Mouse (Mus musculus): Measurements from ENCODE around the gene Gm10097. TPM values are rescaled to one million over a fixed set of nuclear protein-coding genes. Genes with fewer than 3 reads are reported as not detected.

The Gm10097 gene
- polyA plus RNA-seq, 1 experiment from 2014 or later: 0.16 TPM

DNA sequence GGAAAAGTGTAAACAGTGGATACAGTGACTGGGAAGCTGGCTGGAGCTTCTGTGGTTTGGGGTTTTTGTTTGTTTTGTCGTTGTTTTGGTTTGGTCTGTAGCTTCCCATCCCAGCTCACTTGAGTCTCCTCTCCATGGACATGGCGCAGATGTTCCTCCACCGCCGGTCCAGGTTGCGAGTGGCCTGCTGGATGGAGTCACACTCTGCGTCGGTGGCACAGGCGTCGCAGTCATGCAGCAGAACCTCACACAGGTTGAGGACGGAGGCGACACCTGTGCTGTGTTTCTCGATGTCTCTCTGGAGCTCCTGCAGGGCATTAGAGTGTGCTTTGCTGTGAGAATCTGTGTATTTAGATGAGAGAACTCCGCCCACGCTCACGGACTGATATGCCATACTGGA lies 11.3 kb upstream of the Gm10097 start:
- H3K4me3 ChIP-seq: no peak overlapping the region
- H3K27me3 ChIP-seq (ENCODE audit: insufficient read depth, poor library complexity, severe bottlenecking): no peaks in the 10 kb centered on the region

GRCm38 (mm10) chr10:5058876-5059275 lies 10.1 kb upstream of the Gm10097 start:
- WGBS: 87% methylated on average over 2 of the region's 2 CpGs
- DNase-seq (ENCODE audit: low spot score): no peak

More for the DNA sequence above, 11.3 kb upstream of the Gm10097 start:
- no peaks in the 10 kb centered on the region for H3K9me3 ChIP-seq
- H3K4me1 ChIP-seq (replicated peaks): peaks cover 10% of the 10 kb centered on the region
- H3K36me3 ChIP-seq: no peaks in the 10 kb centered on the region
- no peak overlapping the region for H3K27ac ChIP-seq
- no peak for DNase-seq (ENCODE audit: low spot score)
- 94% methylated on average over 15 of the region's 15 CpGs for WGBS

DNA sequence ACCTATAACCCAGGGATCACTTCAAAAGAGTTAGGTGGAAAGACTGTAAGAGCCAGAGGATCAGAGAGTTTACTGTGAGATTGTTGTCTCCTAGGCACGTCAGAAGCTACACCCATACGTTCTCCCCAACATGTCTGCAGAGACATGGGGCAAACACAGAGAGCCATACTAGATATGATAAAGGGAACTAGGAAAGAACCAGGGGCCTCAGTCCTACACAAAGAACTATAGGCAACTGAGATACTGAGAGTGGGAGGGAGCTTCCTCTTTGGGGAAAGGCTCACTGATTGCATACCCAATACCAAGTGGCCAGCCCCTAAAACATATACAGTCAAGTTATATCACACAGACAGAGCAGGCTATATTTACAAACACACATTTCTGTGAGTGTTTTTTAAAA lies 9.0 kb upstream of the Gm10097 start:
- Histone ChIP-seq H3K27ac (no peak overlapping the region), H3K9me3 (no peaks in the 10 kb centered on the region), H3K4me1 (replicated peaks) (peaks cover 10% of the 10 kb centered on the region), H3K27me3 (ENCODE audit: insufficient read depth, poor library complexity, severe bottlenecking) (no peaks in the 10 kb centered on the region), H3K36me3 (no peaks in the 10 kb centered on the region), H3K4me3 (no peak overlapping the region)
- WGBS: 85% methylated on average over 2 of the region's 2 CpGs
- no peak for DNase-seq (ENCODE audit: low spot score)

More at GRCm38 (mm10) chr10:5058876-5059275, 10.1 kb upstream of the Gm10097 start:
- no peak overlapping the region for H3K27ac ChIP-seq
- H3K4me1 ChIP-seq (replicated peaks): peaks cover 10% of the 10 kb centered on the region
- H3K4me3 ChIP-seq: no peak overlapping the region
- no peaks in the 10 kb centered on the region for H3K9me3 ChIP-seq
- no peaks in the 10 kb centered on the region for H3K27me3 ChIP-seq (ENCODE audit: insufficient read depth, poor library complexity, severe bottlenecking)
- H3K36me3 ChIP-seq: no peaks in the 10 kb centered on the region

DNA sequence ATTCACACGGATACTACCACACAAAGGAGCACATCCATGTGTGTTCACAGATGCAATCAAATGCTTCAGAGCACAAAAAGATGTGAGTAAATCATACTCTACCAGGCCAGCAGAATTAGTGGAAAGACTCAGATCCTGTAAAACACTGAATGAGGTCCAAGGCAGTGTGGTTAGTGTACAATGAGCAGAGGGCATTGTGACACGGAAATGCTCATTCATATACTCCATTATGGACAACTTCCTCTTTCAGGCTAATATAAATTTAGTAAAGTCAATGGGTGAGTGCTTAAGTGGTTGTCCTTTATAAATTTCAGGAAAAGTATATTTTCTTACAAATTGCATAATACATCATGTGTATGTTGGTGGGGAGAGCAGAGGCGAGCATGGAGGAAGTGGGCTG lies 1.9 kb upstream of the Gm10097 start:
- H3K27me3 ChIP-seq (ENCODE audit: insufficient read depth, poor library complexity, severe bottlenecking): no peaks in the 10 kb centered on the region
- H3K4me1 ChIP-seq (replicated peaks): no peaks in the 10 kb centered on the region
- 94% methylated on average over 3 of the region's 3 CpGs for WGBS
- no peaks in the 10 kb centered on the region for H3K9me3 ChIP-seq
- H3K36me3 ChIP-seq: no peaks in the 10 kb centered on the region
- no peak overlapping the region for H3K4me3 ChIP-seq
- no peak overlapping the region for H3K27ac ChIP-seq
- DNase-seq (ENCODE audit: low spot score): no peak

- WGBS: 89% methylated on average over 11 of the region's 11 CpGs
- Histone ChIP-seq H3K4me3 (no peak overlapping the region), H3K9me3 (no peaks in the 10 kb centered on the region), H3K36me3 (no peaks in the 10 kb centered on the region), H3K4me1 (replicated peaks) (no peaks in the 10 kb centered on the region), H3K27ac (no peak overlapping the region), H3K27me3 (ENCODE audit: insufficient read depth, poor library complexity, severe bottlenecking) (no peaks in the 10 kb centered on the region)
- no peak for DNase-seq (ENCODE audit: low spot score)
Measured at GRCm38 (mm10) chr10:5070168-5070940, 1.4 kb downstream of the Gm10097 start.

DNA sequence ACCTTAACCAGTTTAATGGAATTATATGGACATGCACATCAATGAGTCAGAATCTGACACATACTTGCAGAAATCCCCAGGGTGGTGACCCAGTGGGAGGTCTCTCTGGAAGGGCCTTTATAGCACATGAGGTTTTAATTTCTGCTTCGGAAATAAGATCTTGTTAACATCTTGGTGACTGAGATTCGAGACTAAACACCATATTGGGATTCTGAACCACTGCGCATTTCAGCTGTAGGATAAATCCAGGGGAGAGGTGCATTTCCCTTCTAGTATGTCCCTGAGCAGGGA lies 1.9 kb downstream of the Gm10097 start:
- no peaks in the 10 kb centered on the region for H3K27me3 ChIP-seq (ENCODE audit: insufficient read depth, poor library complexity, severe bottlenecking)
- no peak for DNase-seq (ENCODE audit: low spot score)
- H3K4me1 ChIP-seq (replicated peaks): no peaks in the 10 kb centered on the region
- no peaks in the 10 kb centered on the region for H3K9me3 ChIP-seq
- H3K4me3 ChIP-seq: no peak overlapping the region
- WGBS: 65% methylated on average over 3 of the region's 3 CpGs
- H3K27ac ChIP-seq: no peak overlapping the region
- no peaks in the 10 kb centered on the region for H3K36me3 ChIP-seq

DNA sequence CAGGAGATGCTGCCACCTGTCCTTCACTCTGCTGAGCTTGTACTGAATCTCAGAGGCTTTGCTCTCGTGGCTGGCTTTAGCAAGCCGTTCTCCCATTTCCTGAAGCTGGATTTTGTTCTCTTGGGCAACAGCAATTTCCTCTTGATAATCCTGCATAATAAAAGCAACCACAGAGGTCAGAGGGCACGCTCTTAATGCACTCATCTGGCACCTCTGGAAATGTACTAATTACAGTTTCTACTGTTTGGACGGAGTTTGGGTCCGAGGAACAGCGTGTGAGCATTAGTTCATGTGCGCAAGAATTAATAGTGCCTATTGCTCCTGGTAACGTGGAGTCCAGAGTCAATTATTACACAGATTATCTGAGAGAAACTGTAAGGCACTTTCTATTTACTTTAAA lies 3.1 kb downstream of the Gm10097 start:
- no peak overlapping the region for H3K27ac ChIP-seq
- H3K36me3 ChIP-seq: no peaks in the 10 kb centered on the region
- H3K4me1 ChIP-seq (replicated peaks): no peaks in the 10 kb centered on the region
- no peak for DNase-seq (ENCODE audit: low spot score)
- no peaks in the 10 kb centered on the region for H3K9me3 ChIP-seq
- no peak overlapping the region for H3K4me3 ChIP-seq
- no peaks in the 10 kb centered on the region for H3K27me3 ChIP-seq (ENCODE audit: insufficient read depth, poor library complexity, severe bottlenecking)
- 88% methylated on average over 8 of the region's 8 CpGs for WGBS

DNA sequence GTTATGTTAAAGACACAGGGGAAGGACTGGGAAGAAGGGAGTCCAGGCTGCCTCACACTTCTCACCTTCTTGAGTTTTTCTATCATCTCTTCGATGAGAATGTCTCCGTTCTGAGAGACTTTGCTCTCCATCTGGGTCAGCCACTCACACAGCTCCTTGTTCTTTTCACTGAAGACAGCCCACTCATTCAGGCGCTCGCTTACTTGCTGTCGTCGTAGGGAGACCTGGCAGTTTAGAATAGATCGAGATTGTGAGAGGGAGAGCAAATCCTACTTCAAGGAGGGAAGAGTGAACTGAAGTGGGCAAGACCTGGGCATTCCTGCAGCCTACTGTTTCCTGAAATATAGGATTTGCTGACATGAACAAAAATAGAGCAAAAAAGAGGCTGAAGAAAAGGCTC lies 6.7 kb downstream of the Gm10097 start:
- WGBS: 90% methylated on average over 7 of the region's 7 CpGs
- no peaks in the 10 kb centered on the region for H3K27me3 ChIP-seq (ENCODE audit: insufficient read depth, poor library complexity, severe bottlenecking)
- no peaks in the 10 kb centered on the region for H3K36me3 ChIP-seq
- no peak for DNase-seq (ENCODE audit: low spot score)
- no peak overlapping the region for H3K27ac ChIP-seq
- H3K4me1 ChIP-seq (replicated peaks): no peaks in the 10 kb centered on the region
- no peaks in the 10 kb centered on the region for H3K9me3 ChIP-seq
- H3K4me3 ChIP-seq: no peak overlapping the region

GRCm38 (mm10) chr10:5079945-5080468 lies 11.0 kb downstream of the Gm10097 start:
- no peak overlapping the region for H3K27ac ChIP-seq
- no peaks in the 10 kb centered on the region for H3K4me1 ChIP-seq (replicated peaks)
- no peaks in the 10 kb centered on the region for H3K9me3 ChIP-seq
- H3K27me3 ChIP-seq (ENCODE audit: insufficient read depth, poor library complexity, severe bottlenecking): no peaks in the 10 kb centered on the region
- H3K4me3 ChIP-seq: no peak overlapping the region
- H3K36me3 ChIP-seq: no peaks in the 10 kb centered on the region
- 84% methylated on average over 9 of the region's 9 CpGs for WGBS
- DNase-seq (ENCODE audit: low spot score): no peak

DNA sequence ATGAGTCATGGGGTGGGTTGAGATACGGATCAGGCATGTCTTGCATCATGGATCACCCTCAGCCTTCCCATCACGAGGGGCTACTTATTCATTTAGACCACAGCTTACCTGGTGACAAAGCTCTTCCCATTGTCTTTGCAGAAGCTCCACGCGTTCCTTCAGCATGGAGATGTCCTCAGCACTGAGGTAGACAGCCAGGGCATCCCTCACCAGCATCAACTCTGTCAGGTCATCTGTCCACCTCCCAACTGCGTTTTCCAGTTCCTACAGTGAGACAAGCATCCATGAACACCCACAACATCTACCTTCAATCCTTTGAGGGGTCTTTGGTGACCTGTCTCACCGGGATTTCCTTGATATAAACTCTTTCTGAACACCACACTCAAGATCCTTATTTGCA lies 14.7 kb downstream of the Gm10097 start:
- no peaks in the 10 kb centered on the region for H3K27me3 ChIP-seq (ENCODE audit: insufficient read depth, poor library complexity, severe bottlenecking)
- WGBS: 86% methylated on average over 6 of the region's 6 CpGs
- no peaks in the 10 kb centered on the region for H3K36me3 ChIP-seq
- no peak overlapping the region for H3K27ac ChIP-seq
- H3K9me3 ChIP-seq: no peaks in the 10 kb centered on the region
- H3K4me3 ChIP-seq: no peak overlapping the region
- no peak for DNase-seq (ENCODE audit: low spot score)
- H3K4me1 ChIP-seq (replicated peaks): no peaks in the 10 kb centered on the region

DNA sequence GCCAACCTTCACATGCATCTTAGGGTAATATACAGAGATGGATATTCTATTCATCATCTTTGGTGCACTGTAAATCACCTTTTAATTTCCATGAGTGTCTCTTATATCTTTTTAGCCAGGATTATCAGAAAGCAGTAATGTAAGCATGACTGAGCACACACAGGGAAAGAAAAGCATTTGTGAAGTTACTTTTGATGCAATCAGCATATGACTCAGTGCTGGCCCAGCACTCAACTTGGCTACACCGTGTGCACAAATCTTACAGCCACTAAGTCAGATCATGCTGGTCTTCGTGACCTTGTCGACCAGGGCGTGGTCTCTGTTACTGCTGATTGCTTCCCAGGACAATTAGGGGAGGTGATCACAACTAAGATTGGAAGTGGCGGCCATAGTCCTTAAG lies 16.8 kb downstream of the Gm10097 start:
- Histone ChIP-seq H3K4me3 (no peak overlapping the region), H3K27me3 (ENCODE audit: insufficient read depth, poor library complexity, severe bottlenecking) (no peaks in the 10 kb centered on the region), H3K36me3 (no peaks in the 10 kb centered on the region), H3K9me3 (no peaks in the 10 kb centered on the region), H3K4me1 (replicated peaks) (no peaks in the 10 kb centered on the region), H3K27ac (no peak overlapping the region)
- no peak for DNase-seq (ENCODE audit: low spot score)
- WGBS: 91% methylated on average over 5 of the region's 5 CpGs

- H3K27ac ChIP-seq: no peak overlapping the region
- H3K4me3 ChIP-seq: no peak overlapping the region
- WGBS: 84% methylated on average over 6 of the region's 6 CpGs
- DNase-seq (ENCODE audit: low spot score): no peak
- no peaks in the 10 kb centered on the region for H3K27me3 ChIP-seq (ENCODE audit: insufficient read depth, poor library complexity, severe bottlenecking)
- no peaks in the 10 kb centered on the region for H3K36me3 ChIP-seq
- no peaks in the 10 kb centered on the region for H3K4me1 ChIP-seq (replicated peaks)
- no peaks in the 10 kb centered on the region for H3K9me3 ChIP-seq
Measured at GRCm38 (mm10) chr10:5086329-5086728, 17.3 kb downstream of the Gm10097 start.

DNA sequence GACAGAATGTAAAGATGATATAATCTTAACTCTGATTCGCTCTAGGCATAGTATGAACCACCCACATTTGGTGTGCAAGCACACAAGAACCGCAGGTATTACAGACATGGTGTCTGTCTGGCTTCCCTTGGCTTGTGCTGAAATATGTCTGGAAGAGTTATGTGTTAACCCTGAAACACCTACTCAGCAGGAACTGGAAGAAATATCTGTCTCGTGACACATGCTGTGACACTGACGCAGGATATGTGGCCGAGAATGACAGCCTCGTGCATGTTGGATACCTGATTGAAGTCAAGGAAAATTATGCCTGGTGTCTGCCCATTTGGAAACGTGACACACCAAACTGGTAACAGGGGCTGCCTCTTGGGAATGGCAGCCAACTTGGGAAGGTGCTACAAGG lies 18.3 kb downstream of the Gm10097 start:
- Histone ChIP-seq H3K27me3 (ENCODE audit: insufficient read depth, poor library complexity, severe bottlenecking) (no peaks in the 10 kb centered on the region), H3K9me3 (no peaks in the 10 kb centered on the region), H3K4me1 (replicated peaks) (no peaks in the 10 kb centered on the region), H3K27ac (no peak overlapping the region), H3K4me3 (no peak overlapping the region), H3K36me3 (no peaks in the 10 kb centered on the region)
- WGBS: 86% methylated on average over 7 of the region's 7 CpGs
- DNase-seq (ENCODE audit: low spot score): no peak

GRCm38 (mm10) chr10:5089133-5089532 lies 20.1 kb downstream of the Gm10097 start:
- Histone ChIP-seq H3K9me3 (no peaks in the 10 kb centered on the region), H3K27ac (no peak overlapping the region)
- no peak for DNase-seq (ENCODE audit: low spot score)

More at GRCm38 (mm10) chr10:5089133-5089532, 20.1 kb downstream of the Gm10097 start:
- H3K36me3 ChIP-seq: no peaks in the 10 kb centered on the region
- WGBS: 95% methylated on average over 4 of the region's 4 CpGs
- no peaks in the 10 kb centered on the region for H3K4me1 ChIP-seq (replicated peaks)
- H3K27me3 ChIP-seq (ENCODE audit: insufficient read depth, poor library complexity, severe bottlenecking): no peaks in the 10 kb centered on the region
- H3K4me3 ChIP-seq: no peak overlapping the region

Measured in hindbrain, embryonic 10.5 days (tissue).